Mouse (Mus musculus): ENCODE results near the gene Kif5a.

- TF ChIP-seq CTCF (IDR thresholded peaks at IDR 0.05; ENCODE audit: control insufficient read depth, insufficient read depth, insufficient read length), result no peak
- TF ChIP-seq MYOG (IDR thresholded peaks at IDR 0.05; ENCODE audit: control insufficient read depth, extremely low read depth, insufficient read length), result no peak
- no peak for TF ChIP-seq MYOD1 (IDR thresholded peaks at IDR 0.05; ENCODE audit: control insufficient read depth, insufficient read length, low read depth)
- no peak for TF ChIP-seq MAX (IDR thresholded peaks at IDR 0.05)
Measured at GRCm38 (mm10) chr10:127284105-127284622, 21.0 kb upstream of the Kif5a start.

All from C2C12 (cell line).